Mouse (Mus musculus): Measurements from ENCODE around the gene Islr2. TPM values are rescaled to one million over a fixed set of nuclear protein-coding genes. Genes with fewer than 3 reads are reported as not detected.
"Not testable (repeated sequence)": the region's sequence is repeated elsewhere in the genome, so short reads cannot be mapped to it uniquely, and the experiment has no call there.

Islr2 gene
- total RNA-seq (2021): 10 to 100 TPM; 86.1 to 99.6 TPM
- long read RNA-seq, experiment 1, partial matches to known transcripts: 1 of 4 reads
- long read RNA-seq, experiment 1, other reads (novel, unspliced or antisense): 3 of 4 reads
- long read RNA-seq, experiment 2, partial matches to known transcripts: 0 of 4 reads
- long read RNA-seq, experiment 2, other reads (novel, unspliced or antisense): 4 of 4 reads

DNA sequence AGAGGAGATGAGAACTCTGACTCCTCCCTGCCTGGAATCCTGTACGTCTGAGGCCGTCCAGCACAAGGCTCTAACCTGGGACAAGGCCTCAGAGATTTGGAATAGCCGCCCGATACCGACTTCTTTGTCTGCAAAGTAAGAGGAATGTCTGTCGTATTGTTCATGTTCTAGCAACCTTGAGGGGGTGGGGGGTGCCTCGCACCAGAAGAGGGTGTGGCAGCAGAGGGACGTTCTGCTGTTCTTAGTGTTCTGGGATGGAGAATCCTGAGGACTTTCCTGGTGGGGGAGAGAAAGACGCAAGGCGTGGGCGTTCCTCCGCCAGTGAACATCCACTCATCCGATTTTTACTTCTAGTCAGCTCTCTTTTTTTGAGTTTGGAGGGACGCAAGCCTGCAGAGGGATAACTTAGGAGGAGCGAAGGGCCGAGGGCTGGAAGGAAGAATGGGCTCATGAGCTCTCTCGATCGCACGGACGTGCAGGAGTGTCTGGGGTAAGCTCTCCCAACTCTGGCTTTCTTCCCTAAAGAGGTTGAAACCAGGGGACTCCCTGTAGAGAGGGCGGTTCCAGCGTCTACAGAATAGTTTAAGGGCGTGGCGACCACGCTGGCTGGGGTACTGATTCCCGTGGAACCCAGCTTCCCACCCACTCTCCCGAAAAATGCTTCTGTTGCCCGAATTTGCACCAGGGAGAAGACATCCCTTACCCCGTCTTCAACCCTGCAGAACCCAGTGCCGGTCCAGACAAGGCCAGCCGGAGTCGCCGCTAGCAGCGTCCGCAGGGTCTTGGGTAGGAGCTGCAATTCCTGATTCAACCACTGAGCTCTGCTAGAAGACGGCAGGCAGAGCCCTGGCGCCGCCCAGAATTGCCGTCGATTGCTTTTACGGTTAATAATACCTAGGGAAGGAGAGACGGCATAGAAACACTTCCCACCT, at the start of gene Islr2, which contains the start of gene Islr:
Gene Islr2 (minus strand): TSS at position 804 of the 932 bp plus-strand sequence.
Gene Islr (minus strand): TSS at position 791 of the 932 bp plus-strand sequence.
- peak; percentile 63 to 64 for DNase-seq (ENCODE audit: low spot score in 2 of 2)
- intact Hi-C loops (cut with DNase I): loop anchor here (2.0 to 5.0 kb wide), 3 partner anchors 91 to 165 kb away; no protein-coding TSS in a partner anchor

DNA sequence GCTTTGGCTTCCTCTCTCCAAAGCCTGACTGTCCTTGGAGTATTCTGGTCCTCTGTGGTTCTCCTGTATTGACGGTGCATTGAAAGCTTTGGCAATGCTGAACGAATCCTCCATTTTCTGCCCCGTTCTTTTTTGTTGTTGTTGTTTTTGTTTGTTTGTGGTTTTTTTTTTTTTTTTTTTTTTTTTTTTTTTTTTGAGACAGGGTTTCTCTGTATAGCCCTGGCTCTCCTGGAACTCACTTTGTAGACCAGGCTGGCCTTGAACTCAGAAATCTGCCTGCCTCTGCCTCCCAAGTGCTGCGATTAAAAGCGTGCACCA, 49.6 kb upstream of the Islr2 start:
- DNase-seq (ENCODE audit: low spot score in 2 of 2); intact Hi-C loops (cut with DNase I): not testable (repeated sequence)

GRCm38 (mm10) chr9:58253033-58253804, 49.1 kb upstream of the Islr2 start, which contains the start of gene Stoml1:
TSS of gene Stoml1 (plus strand) at chr9:58253164.
- intact Hi-C loops (cut with DNase I): no loop called here
- peak; percentile 93 to 94 for DNase-seq (ENCODE audit: low spot score in 2 of 2)

- intact Hi-C loops (cut with DNase I); DNase-seq (ENCODE audit: low spot score in 2 of 2): not testable (repeated sequence)
Measured at GRCm38 (mm10) chr9:58250730-58251129, 46.6 kb upstream of the Islr2 start.

DNA sequence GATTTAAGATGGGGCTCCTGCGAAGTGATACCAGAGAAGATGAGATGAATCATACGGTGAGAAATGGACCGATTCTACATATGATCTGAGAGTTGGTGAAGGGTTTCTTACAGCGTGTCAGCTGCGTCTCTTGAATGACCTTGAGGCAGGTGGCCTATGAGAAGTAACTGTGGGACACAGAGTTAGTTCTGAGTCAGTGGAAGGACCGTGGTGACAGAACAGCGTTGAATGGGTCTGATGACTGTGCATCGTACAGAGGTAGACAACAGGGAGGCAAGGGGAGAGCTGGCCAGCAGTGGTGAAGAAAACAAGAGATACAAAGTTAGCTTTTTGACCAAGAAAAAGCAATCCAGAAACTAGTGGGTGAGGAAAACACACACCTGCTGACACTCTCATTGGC, 46.2 kb upstream of the Islr2 start:
- intact Hi-C loops (cut with DNase I): no loop called here
- DNase-seq (ENCODE audit: low spot score in 2 of 2): no peak

DNA sequence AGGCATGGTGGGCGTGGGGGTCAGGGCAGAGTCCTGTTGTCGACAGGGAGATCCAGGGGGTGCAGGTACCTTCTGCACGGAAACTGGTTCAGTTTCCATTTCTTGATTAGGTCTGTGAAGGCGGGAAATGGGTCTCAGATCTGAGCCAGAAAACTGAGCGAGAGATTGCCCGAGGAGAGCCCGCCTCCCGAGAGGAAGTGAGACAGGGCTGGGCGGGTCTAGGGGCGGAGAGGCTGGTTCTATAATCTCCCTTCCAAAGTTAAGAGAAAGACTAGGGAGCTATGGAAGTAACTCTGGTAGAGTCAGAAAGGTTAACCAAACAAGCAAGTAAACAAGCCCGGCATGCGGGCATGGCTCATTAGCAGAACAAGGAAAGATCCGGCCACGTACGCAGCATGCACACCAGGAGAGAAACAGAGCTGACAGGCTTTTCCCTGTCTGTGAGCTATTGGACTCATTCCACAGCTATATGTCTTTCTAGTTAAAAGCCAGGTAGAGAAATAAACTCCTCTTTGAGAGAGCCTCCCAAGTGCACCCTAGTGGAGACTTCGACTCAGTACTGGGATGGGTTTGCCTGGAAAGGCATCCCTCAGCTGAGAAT, 45.6 kb upstream of the Islr2 start, which contains the start of gene Pml:
Gene Pml (minus strand): TSS at position 195 of the 601 bp plus-strand sequence.
- intact Hi-C loops (cut with DNase I): no loop called here
- peak; percentile 49 to 62 for DNase-seq (ENCODE audit: low spot score in 2 of 2)

DNA sequence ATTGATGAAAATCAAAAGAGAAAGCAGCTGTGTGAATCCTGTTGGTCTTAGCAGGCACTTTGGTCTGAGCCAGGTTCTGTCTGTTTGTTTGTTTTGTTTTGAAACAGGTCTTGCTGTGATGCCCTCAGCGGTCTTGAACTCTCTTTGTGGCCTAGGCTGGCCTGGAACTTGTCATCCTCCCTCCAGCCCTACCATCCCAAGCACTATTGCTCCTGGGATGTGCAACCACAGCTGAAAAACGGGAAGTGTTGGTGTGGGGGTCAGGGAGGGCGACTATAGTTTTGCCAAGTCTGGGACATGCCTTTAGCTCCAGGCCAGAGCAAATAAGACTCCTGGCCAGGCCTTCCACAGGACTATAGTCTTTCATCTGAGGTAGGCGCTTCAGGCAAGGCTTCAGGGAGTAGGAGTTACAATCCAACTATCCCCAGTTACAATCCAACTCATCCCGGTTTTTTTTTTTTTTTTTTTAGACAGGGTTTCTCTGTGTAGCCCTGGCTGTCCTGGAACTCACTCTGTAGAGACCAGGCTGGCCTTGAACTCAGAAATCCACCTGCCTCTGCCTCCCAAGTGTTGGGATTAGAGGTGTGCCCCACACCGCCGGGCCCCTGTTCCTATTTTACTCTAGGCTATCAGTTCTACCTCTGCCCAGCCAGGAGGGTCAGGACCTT, 44.8 kb upstream of the Islr2 start:
- intact Hi-C loops (cut with DNase I): no loop called here
- no peak for DNase-seq (ENCODE audit: low spot score in 2 of 2)

DNA sequence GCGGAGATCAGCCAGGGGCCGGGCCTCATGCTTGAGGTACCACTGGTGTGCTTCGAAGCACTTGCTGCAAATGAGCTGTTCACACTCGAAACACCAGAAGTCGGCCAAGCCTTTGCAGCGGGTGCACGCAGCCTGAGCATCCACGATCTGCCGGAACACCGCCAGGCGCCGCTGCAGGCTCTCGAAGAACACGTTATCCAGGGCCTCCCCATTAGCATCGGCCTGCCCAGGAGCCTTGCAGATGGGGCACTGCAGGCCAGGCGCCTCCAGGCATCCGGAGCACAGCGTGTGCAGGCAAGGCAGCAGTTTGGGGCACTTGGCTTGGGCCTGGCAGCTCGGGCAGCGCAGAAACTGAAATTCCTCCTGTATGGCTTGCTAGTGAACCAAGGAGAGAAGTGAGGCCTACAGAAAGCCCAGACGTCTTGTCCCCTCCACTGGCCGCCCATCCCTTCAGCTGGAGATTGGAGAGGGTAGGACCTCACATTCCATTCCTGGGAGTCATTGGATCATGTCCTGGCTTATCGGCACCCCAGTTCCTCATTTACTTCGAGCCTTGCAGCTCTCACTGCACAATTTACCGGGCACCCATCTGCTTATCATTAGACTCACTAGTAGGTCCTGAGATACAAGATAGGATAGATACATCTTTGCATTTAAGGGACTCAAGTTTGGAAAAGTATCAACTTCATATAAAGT, 43.1 kb upstream of the Islr2 start:
- intact Hi-C loops (cut with DNase I): no loop called here
- peak; percentile 82 to 85 for DNase-seq (ENCODE audit: low spot score in 2 of 2)

DNA sequence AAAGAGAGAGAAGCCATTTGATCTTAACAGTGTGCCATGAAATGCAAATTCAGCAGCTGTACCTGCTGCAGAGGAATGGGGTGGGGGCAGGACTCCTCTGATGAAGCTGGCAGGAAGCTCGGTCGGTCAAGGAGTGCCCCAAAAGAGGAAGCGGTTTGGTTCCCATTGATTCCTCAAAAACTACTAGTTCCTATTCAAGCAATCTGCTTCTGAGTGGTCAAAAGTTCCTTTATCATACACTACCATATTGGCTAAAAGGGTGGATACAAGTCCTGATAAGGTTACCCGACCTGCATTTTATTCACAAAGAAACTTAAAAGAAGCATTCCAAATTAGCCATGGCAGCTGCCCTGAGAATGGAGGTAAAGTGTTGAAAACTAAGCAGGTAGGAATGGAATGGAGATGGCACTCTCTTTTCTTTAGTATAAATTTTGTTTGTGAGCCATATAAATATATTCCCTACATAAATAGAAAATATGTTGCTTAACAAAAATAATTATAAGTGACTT, 42.0 kb upstream of the Islr2 start:
- intact Hi-C loops (cut with DNase I): no loop called here
- no peak for DNase-seq (ENCODE audit: low spot score in 2 of 2)

DNA sequence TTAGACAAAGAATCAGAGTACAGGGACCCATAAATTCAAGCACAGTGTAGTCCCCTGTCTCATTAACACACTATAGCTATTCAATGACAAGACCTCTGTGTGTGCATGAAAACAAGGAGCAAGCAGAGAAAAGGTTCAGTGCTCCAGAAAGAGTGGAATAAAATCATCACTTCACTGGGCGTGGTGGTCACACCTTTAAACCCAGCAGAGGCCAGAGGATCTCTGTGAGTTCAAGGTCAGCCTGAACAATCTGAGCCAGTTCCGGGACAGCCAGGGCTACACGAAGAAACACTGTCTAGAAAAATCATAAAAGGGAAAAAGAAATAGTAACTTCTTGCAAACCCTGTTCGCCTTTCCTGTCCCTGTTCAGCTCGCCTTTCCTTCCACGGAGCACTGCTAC, 39.6 kb upstream of the Islr2 start:
- intact Hi-C loops (cut with DNase I): no loop called here
- no peak for DNase-seq (ENCODE audit: low spot score in 2 of 2)

DNA sequence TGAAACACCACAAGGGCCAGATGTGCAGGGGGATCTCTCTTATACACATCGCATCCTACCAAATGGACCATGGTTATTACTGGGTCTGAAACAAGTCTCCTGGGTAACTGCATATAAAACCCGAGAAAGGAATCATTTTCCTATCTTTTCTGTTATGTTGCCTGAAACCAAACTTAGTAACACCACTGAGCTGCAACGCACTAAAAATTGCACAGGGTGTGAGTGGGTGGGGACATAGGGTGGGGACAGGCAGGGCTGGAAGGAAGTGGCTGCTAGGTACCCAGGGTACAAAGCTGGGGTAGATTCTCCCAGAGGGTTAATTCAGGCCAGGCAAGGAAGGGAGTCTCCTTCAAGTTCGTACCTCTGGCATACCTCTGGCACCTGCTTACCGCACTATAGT, 38.6 kb upstream of the Islr2 start:
- peak in 1 of 2 experiments; percentile 49 for DNase-seq (ENCODE audit: low spot score in 2 of 2)
- intact Hi-C loops (cut with DNase I): no loop called here

GRCm38 (mm10) chr9:58241780-58242485, 37.8 kb upstream of the Islr2 start:
- no peak for DNase-seq (ENCODE audit: low spot score in 2 of 2)
- intact Hi-C loops (cut with DNase I): no loop called here

- intact Hi-C loops (cut with DNase I): no loop called here
- no peak for DNase-seq (ENCODE audit: low spot score in 2 of 2)
Measured at GRCm38 (mm10) chr9:58234502-58235015, 30.4 kb upstream of the Islr2 start.

- no peak for DNase-seq (ENCODE audit: low spot score in 2 of 2)
- intact Hi-C loops (cut with DNase I): no loop called here
Measured at GRCm38 (mm10) chr9:58232374-58232773, 28.3 kb upstream of the Islr2 start.

- intact Hi-C loops (cut with DNase I): no loop called here
- DNase-seq (ENCODE audit: low spot score in 2 of 2): no peak
Measured at GRCm38 (mm10) chr9:58231746-58232145, 27.6 kb upstream of the Islr2 start.

GRCm38 (mm10) chr9:58228777-58229466, 24.8 kb upstream of the Islr2 start:
- intact Hi-C loops (cut with DNase I): no loop called here

More at GRCm38 (mm10) chr9:58228777-58229466, 24.8 kb upstream of the Islr2 start:
- no peak for DNase-seq (ENCODE audit: low spot score in 2 of 2)
